Mouse (Mus musculus) heart, postnatal 10 days (tissue): ENCODE data around the gene Gm28891. TPM values are rescaled to one million over a fixed set of nuclear protein-coding genes. Genes with fewer than 3 reads are reported as not detected.
"Not testable (repeated sequence)": the region's sequence is repeated elsewhere in the genome, so short reads cannot be mapped to it uniquely, and the experiment has no call there.

Experiments used
- DNase-seq, 2 experiments: peaks; one replicate each; pipeline ENCODE4 v3.0.0; 2021
- intact Hi-C: fragments of 180-260 bp; cut with DNase I; formaldehyde crosslinking; loops from one replicate; pipeline ENCODE4 v1.15.1; 2025
- total RNA-seq, 2 experiments: library from RNA; stranded (reverse); gene quantifications; 2 replicates each; pipeline ENCODE4 v1.2.3; 2021

The Gm28891 gene
- total RNA-seq, result not detected

DNA sequence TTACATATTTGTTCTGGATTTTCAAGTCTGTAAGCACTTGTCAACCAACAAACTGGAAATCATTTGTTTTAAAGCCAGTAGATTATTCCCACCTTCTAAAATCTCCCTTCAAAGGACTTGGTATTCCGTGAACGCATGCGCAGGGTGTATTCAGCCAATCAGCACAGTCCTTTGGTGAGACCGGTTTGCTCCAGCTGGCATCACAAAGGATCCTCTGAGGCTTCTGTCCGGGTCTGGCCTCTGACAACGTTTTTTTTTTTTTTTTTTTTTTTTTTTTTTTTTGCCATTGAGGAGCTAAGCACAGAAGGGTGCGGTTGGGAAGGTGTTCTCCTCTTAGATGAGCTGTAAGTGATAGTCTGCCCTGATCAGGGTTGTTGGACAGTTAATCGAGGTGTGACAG, at the start of gene Gm28891:
Gene Gm28891 (plus strand): TSS at position 301 of the 400 bp plus-strand sequence.
- DNase-seq, intact Hi-C loops: not testable (repeated sequence)
